Comparison of ENCODE assay signal across 9 mouse cellular contexts in genomic region chr9:119402253-119403235, GRCm38 (mm10). TPM values are rescaled to one million over a fixed set of nuclear protein-coding genes. Genes with fewer than 3 reads are reported as not detected.
DNase-seq lines count a peak whose midpoint lies in the region; ATAC-seq and TF ChIP-seq lines count a peak whose summit lies in the region.
"Had no signal": no experiment of that assay in that cellular context is flagged by ENCODE, and none has a peak within 500 bp of the region (broad histone marks: within the 10 kb centered on the region; RNA-seq: fewer than 3 reads in every experiment).

No protein-coding gene starts in this region.

- no peaks in the 10 kb centered on the region for H3K36me3 ChIP-seq in spleen, adult 2 months (ENCODE audit: control insufficient read depth, insufficient read depth, low read length)
- no peaks in the 10 kb centered on the region for H3K36me3 ChIP-seq in kidney, embryonic 14.5 days (ENCODE audit: control insufficient read depth, insufficient read depth, low read length)
- H3K36me3 ChIP-seq in liver, embryonic 12.5 days, result no peaks in the 10 kb centered on the region
- H3K36me3 ChIP-seq in neural tube, embryonic 11.5 days (ENCODE audit: control insufficient read depth, insufficient read depth, low read length), result no peaks in the 10 kb centered on the region; the same call in 1 of the 2 replicates
- H3K36me3 ChIP-seq in thymus, adult 2 months (ENCODE audit: control insufficient read depth, insufficient read depth, low read length), result no peaks in the 10 kb centered on the region

- no peaks in the 10 kb centered on the region for H3K9me3 ChIP-seq in kidney, embryonic 14.5 days (ENCODE audit: control insufficient read depth, low read length)
- no peaks in the 10 kb centered on the region for H3K9me3 ChIP-seq in liver, embryonic 12.5 days (replicated peaks)
- no peaks in the 10 kb centered on the region for H3K9me3 ChIP-seq in neural tube, embryonic 11.5 days (ENCODE audit: control insufficient read depth, low read length)

- H3K9ac ChIP-seq in kidney, embryonic 14.5 days (ENCODE audit: low read depth, low read length), result peak overlapping the region; percentile 99
- H3K9ac ChIP-seq in liver, embryonic 12.5 days, result peak overlapping the region; percentile 72
- H3K9ac ChIP-seq in neural tube, embryonic 11.5 days (ENCODE audit: low read length), result peak overlapping the region; percentile 100

- peak overlapping the region; percentile 44 for H3K4me3 ChIP-seq in spleen, adult 2 months (ENCODE audit: extremely low read depth, insufficient read depth, insufficient read length)
- peak overlapping the region; percentile 92 for H3K4me3 ChIP-seq in kidney, embryonic 14.5 days (ENCODE audit: low read length)
- H3K4me3 ChIP-seq in liver, embryonic 12.5 days, result peak overlapping the region; percentile 70
- H3K4me3 ChIP-seq in neural tube, embryonic 11.5 days (ENCODE audit: low read depth, low read length), result peak overlapping the region; percentile 99
- H3K4me3 ChIP-seq in thymus, adult 2 months (ENCODE audit: control insufficient read depth, insufficient read depth, low read length), result peak overlapping the region; percentile 55

- TF ChIP-seq POLR2A in spleen, adult 2 months (IDR thresholded peaks at IDR 0.05; ENCODE audit: low read depth, low read length), result no peak
- TF ChIP-seq POLR2A in thymus, adult 2 months (IDR thresholded peaks at IDR 0.05; ENCODE audit: control insufficient read depth, extremely low read depth, insufficient read depth, low read length, poor library complexity), result no peak

- ATAC-seq in kidney, embryonic 14.5 days (ENCODE audit: low FRiP score, low TSS enrichment), result peak; percentile 7
- peak; percentile 44 for ATAC-seq in liver, embryonic 12.5 days
- peak; percentile 36 for ATAC-seq in neural tube, embryonic 11.5 days (ENCODE audit: insufficient read depth, low FRiP score, low TSS enrichment)

- H3K4me2 ChIP-seq in kidney, embryonic 14.5 days (replicated peaks; ENCODE audit: low read depth, low read length), result peak overlapping the region; percentile 94
- peak overlapping the region; percentile 86 for H3K4me2 ChIP-seq in liver, embryonic 12.5 days
- H3K4me2 ChIP-seq in neural tube, embryonic 11.5 days (ENCODE audit: low read depth), result peak overlapping the region; percentile 53

- no peak for TF ChIP-seq CTCF in spleen, adult 2 months (IDR thresholded peaks at IDR 0.05; ENCODE audit: extremely low read depth, insufficient read depth, insufficient read length, insufficient replicate concordance)
- TF ChIP-seq CTCF in thymus, adult 2 months (IDR thresholded peaks at IDR 0.05; ENCODE audit: borderline replicate concordance, control insufficient read depth, extremely low read depth, insufficient read depth, low read length, poor library complexity), result peak; percentile 39; the same call in 1 of the 2 replicates

- H3K4me1 ChIP-seq in spleen, adult 2 months (ENCODE audit: control insufficient read depth, insufficient read depth, insufficient read length), result peaks cover 6% of the 10 kb centered on the region
- peaks cover 18% of the 10 kb centered on the region for H3K4me1 ChIP-seq in kidney, embryonic 14.5 days (ENCODE audit: control insufficient read depth, insufficient read depth, low read length)
- peaks cover 29% of the 10 kb centered on the region; the same call in 1 of the 2 replicates for H3K4me1 ChIP-seq in liver, embryonic 12.5 days
- peaks cover 18% of the 10 kb centered on the region for H3K4me1 ChIP-seq in neural tube, embryonic 11.5 days (ENCODE audit: control insufficient read depth, insufficient read depth, low read length)
- peaks cover 25% of the 10 kb centered on the region for H3K4me1 ChIP-seq in thymus, adult 2 months (replicated peaks; ENCODE audit: control insufficient read depth, insufficient read depth, low read length)

- no peak for DNase-seq in spleen, adult 2 months (ENCODE audit: low read depth in 1 of 2, low spot score in 2 of 2)
- DNase-seq in spleen, postnatal 14 days (ENCODE audit: low spot score in 2 of 2), result no peak
- DNase-seq in embryo, embryonic 9.5 days (ENCODE audit: extremely low spot score), result peak; percentile 66
- peak; percentile 24 for DNase-seq in heart, adult 8-10 months (ENCODE audit: low spot score)
- peak; percentile 71 for DNase-seq in neural tube, embryonic 11.5 days (ENCODE audit: low spot score)
- peak; percentile 48 for DNase-seq in thymus, adult 2 months

- H3K27me3 ChIP-seq in spleen, adult 2 months (ENCODE audit: control insufficient read depth, insufficient read depth, low read length), result peaks cover 13% of the 10 kb centered on the region
- H3K27me3 ChIP-seq in kidney, embryonic 14.5 days (ENCODE audit: control insufficient read depth, insufficient read depth, low read length), result no peaks in the 10 kb centered on the region
- H3K27me3 ChIP-seq in liver, embryonic 12.5 days (replicated peaks), result peaks cover 42% of the 10 kb centered on the region
- no peaks in the 10 kb centered on the region for H3K27me3 ChIP-seq in neural tube, embryonic 11.5 days (ENCODE audit: control insufficient read depth, insufficient read depth, low read length)
- no peaks in the 10 kb centered on the region; the same call in 1 of the 2 replicates for H3K27me3 ChIP-seq in thymus, adult 2 months (ENCODE audit: control insufficient read depth, insufficient read depth, low read length)

- under 1% methylated on average over 126 of the region's 127 CpGs for WGBS in spleen, adult 2 months
- WGBS in kidney, embryonic 14.5 days, result under 1% methylated on average over 114 of the region's 127 CpGs
- under 1% methylated on average over 116 of the region's 127 CpGs for WGBS in liver, embryonic 12.5 days (ENCODE audit: insufficient replicate concordance)
- under 1% methylated on average over 106 of the region's 127 CpGs for WGBS in neural tube, embryonic 11.5 days
- WGBS in thymus, adult 2 months, result under 1% methylated on average over 127 of the region's 127 CpGs

- peak overlapping the region; percentile 35; the same call in 1 of the 2 replicates for H3K27ac ChIP-seq in spleen, adult 2 months (ENCODE audit: insufficient read depth, low read length)
- H3K27ac ChIP-seq in kidney, embryonic 14.5 days (ENCODE audit: low read depth, low read length), result peak overlapping the region; percentile 97
- H3K27ac ChIP-seq in liver, embryonic 12.5 days, result peak overlapping the region; percentile 82
- H3K27ac ChIP-seq in neural tube, embryonic 11.5 days (ENCODE audit: low read depth, low read length), result peak overlapping the region; percentile 99
- H3K27ac ChIP-seq in thymus, adult 2 months (ENCODE audit: control insufficient read depth, insufficient read depth, low read length), result no peak overlapping the region

RNA-seq across cellular contexts. Expression of gene Acvr2b, which starts 0.6 kb away (rescaled TPM):
- polyA plus RNA-seq in spleen, adult 2 months (2012; rRNA removed), result 1.3 and 1.5 TPM in 2 replicates
- 1 to 10 TPM; 3.5 to 7.6 (median 5.4) TPM for total RNA-seq in heart, adult 8-10 months (2022)
- 57.4 and 67.0 TPM in 2 replicates for polyA plus RNA-seq in kidney, embryonic 14.5 days (2014; fragmentation: Nextera tagmentation; extraction: Ambion mirVana)
- 7.0 TPM in 2 replicates for polyA plus RNA-seq in liver, embryonic 12.5 days (2016; fragmentation: Nextera tagmentation; extraction: Ambion mirVana)
- polyA plus RNA-seq in neural tube, embryonic 11.5 days (2014; fragmentation: Nextera tagmentation; extraction: Ambion mirVana), result 87.2 and 99.6 TPM in 2 replicates
- 7.7 and 8.3 TPM in 2 replicates for polyA plus RNA-seq in thymus, adult 2 months (2012; rRNA removed)
- total RNA-seq: neutrophil, adult 5-6 weeks had no signal

RNA-seq across cellular contexts. Expression of gene Slc22a14, which starts 37.2 kb away (rescaled TPM):
- polyA plus RNA-seq in spleen, adult 2 months (2012; rRNA removed), result 0.19 and 0.22 TPM in 2 replicates
- total RNA-seq in heart, adult 8-10 months (2022), result under 1 TPM in 2 of 4 experiments, not detected in 2; 0.31 to 0.47 TPM
- polyA plus RNA-seq in kidney, embryonic 14.5 days (2014; fragmentation: Nextera tagmentation; extraction: Ambion mirVana), result not detected in 2 replicates
- polyA plus RNA-seq in liver, embryonic 12.5 days (2016; fragmentation: Nextera tagmentation; extraction: Ambion mirVana), result not detected in 2 replicates
- not detected in 2 replicates for polyA plus RNA-seq in neural tube, embryonic 11.5 days (2014; fragmentation: Nextera tagmentation; extraction: Ambion mirVana)
- polyA plus RNA-seq in thymus, adult 2 months (2012; rRNA removed), result 0.16 and 0.17 TPM in 2 replicates
- total RNA-seq: neutrophil, adult 5-6 weeks had no signal

RNA-seq across cellular contexts. Expression of gene Exog, which starts 42.2 kb away (rescaled TPM):
- 1.9 and 2.2 TPM in 2 replicates for polyA plus RNA-seq in spleen, adult 2 months (2012; rRNA removed)
- 1 to 10 TPM; 2.4 to 3.3 (median 2.8) TPM for total RNA-seq in heart, adult 8-10 months (2022)
- 21.4 and 27.8 TPM in 2 replicates for polyA plus RNA-seq in kidney, embryonic 14.5 days (2014; fragmentation: Nextera tagmentation; extraction: Ambion mirVana)
- polyA plus RNA-seq in liver, embryonic 12.5 days (2016; fragmentation: Nextera tagmentation; extraction: Ambion mirVana), result 11.4 and 11.7 TPM in 2 replicates
- 47.0 and 49.2 TPM in 2 replicates for polyA plus RNA-seq in neural tube, embryonic 11.5 days (2014; fragmentation: Nextera tagmentation; extraction: Ambion mirVana)
- polyA plus RNA-seq in thymus, adult 2 months (2012; rRNA removed), result 9.2 and 9.4 TPM in 2 replicates

RNA-seq across cellular contexts. Expression of gene Xylb, which starts 45.4 kb away (rescaled TPM):
- 1.3 and 2.0 TPM in 2 replicates for polyA plus RNA-seq in spleen, adult 2 months (2012; rRNA removed)
- total RNA-seq in heart, adult 8-10 months (2022), result under 1 TPM; 0.25 to 0.41 (median 0.39) TPM
- 7.2 and 17.9 TPM in 2 replicates for polyA plus RNA-seq in kidney, embryonic 14.5 days (2014; fragmentation: Nextera tagmentation; extraction: Ambion mirVana)
- 4.6 and 5.0 TPM in 2 replicates for polyA plus RNA-seq in liver, embryonic 12.5 days (2016; fragmentation: Nextera tagmentation; extraction: Ambion mirVana)
- 5.6 and 6.7 TPM in 2 replicates for polyA plus RNA-seq in neural tube, embryonic 11.5 days (2014; fragmentation: Nextera tagmentation; extraction: Ambion mirVana)
- polyA plus RNA-seq in thymus, adult 2 months (2012; rRNA removed), result 3.3 and 5.3 TPM in 2 replicates

Comparison
In these comparisons a context has a peak if more than half of its experiments do, and no peak if none do; other contexts are left out.
1. DNase-seq: peak in embryo, embryonic 9.5 days (single experiment), heart, adult 8-10 months (single experiment), neural tube, embryonic 11.5 days (single experiment) and thymus, adult 2 months (single experiment); none in spleen, adult 2 months (0 of 2) and spleen, postnatal 14 days (0 of 2).
2. H3K4me3 ChIP-seq: peak in every context shown above with its lines; median percentile 99 in neural tube, embryonic 11.5 days; 92 in kidney, embryonic 14.5 days; 70 in liver, embryonic 12.5 days; 55 in thymus, adult 2 months; 44 in spleen, adult 2 months.
3. Peak in every context shown above with its lines, with median percentiles within 50 percentile points of each other: ATAC-seq, H3K4me2 ChIP-seq and H3K9ac ChIP-seq.